Mouse (Mus musculus): Measurements from ENCODE around the gene Cer1. TPM values are rescaled to one million over a fixed set of nuclear protein-coding genes. Genes with fewer than 3 reads are reported as not detected.

Cer1 gene
- total and polyA plus RNA-seq, 3 experiments: not detected

DNA sequence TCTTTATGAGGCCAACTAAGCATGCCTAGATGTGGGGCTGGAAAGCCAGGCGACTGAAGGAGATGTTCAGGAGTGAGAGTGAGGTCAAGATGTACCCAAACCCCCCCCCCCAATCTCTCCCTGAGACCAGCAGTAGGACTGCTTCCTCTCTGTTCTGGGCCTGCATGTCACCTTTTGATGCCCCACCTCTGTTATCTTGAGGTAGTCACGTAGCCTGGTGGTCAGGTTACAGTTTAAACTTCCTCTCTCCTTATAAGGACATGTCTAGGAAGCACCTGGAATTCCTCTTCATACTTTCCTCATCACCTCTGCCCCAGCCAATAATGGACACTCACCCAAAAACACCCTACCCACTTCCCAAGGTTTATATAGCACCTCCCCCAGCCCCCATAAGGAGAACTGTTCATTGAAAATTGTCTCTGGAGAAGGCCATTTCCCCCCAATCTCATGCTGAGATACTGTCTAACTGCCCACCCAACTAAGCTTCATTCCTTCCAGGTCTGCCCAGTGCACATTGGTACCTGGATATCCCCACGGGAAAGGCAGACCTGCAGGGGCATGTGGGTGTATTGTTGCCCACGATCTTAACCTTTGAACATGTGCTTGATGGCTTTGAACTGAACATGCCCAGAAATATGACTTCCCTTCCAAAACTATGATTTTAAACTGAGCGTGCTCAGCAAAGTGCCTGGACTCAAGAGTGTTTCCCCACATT, 17.1 kb downstream of the Cer1 start:
- TF ChIP-seq TAL1 (IDR thresholded peaks at IDR 0.05; ENCODE audit: low read length): no peak

GRCm38 (mm10) chr4:82867111-82867510, 17.8 kb downstream of the Cer1 start:
- TF ChIP-seq ZC3H11A (IDR thresholded peaks at IDR 0.05; ENCODE audit: low read depth, low read length): no peak
- TF ChIP-seq MXI1 (IDR thresholded peaks at IDR 0.05; ENCODE audit: low read depth, low read length): no peak
- no peak for TF ChIP-seq MEF2A (IDR thresholded peaks at IDR 0.05; ENCODE audit: extremely low read depth, insufficient replicate concordance, low read depth, low read length, poor library complexity, severe bottlenecking)
- no peak for TF ChIP-seq USF1 (IDR thresholded peaks at IDR 0.05; ENCODE audit: low read depth, low read length)
- TF ChIP-seq BHLHE40 (IDR thresholded peaks at IDR 0.05; ENCODE audit: borderline replicate concordance, low read depth, low read length): no peak
- TF ChIP-seq E2F4 (IDR thresholded peaks at IDR 0.05; ENCODE audit: borderline replicate concordance, low read depth, low read length): no peak
- TF ChIP-seq ZKSCAN1 (IDR thresholded peaks at IDR 0.05; ENCODE audit: low read depth, low read length): no peak
- no peak for DNase-seq (ENCODE audit: low read depth, low spot score)
- Histone ChIP-seq H3K4me3 (ENCODE audit: control insufficient read depth in 1 of 2, insufficient read depth in 1 of 2, low read depth in 2 of 2, low read length in 2 of 2) (no peak overlapping the region), H3K9ac (ENCODE audit: control insufficient read depth, low read depth, low read length, poor library complexity, severe bottlenecking) (no peak overlapping the region), H3K9me3 (replicated peaks; ENCODE audit: insufficient read depth, low read length) (no peaks in the 10 kb centered on the region), H3K27ac (ENCODE audit: control insufficient read depth, low read depth, low read length) (no peak overlapping the region), H3K4me1 (ENCODE audit: control insufficient read depth in 1 of 2, insufficient read depth in 2 of 2, low read length in 2 of 2) (no peaks in the 10 kb centered on the region), H3K79me2 (ENCODE audit: control insufficient read depth, insufficient read depth, low read length, poor library complexity) (no peaks in the 10 kb centered on the region), H3K36me3 (ENCODE audit: control insufficient read depth in 1 of 2, insufficient read depth in 2 of 2, low read length in 2 of 2) (no peaks in the 10 kb centered on the region), H3K27me3 (ENCODE audit: control insufficient read depth in 1 of 2, insufficient read depth in 2 of 2, low read length in 2 of 2) (no peaks in the 10 kb centered on the region)

More for the DNA sequence above, 17.1 kb downstream of the Cer1 start:
- Histone ChIP-seq H3K36me3 (ENCODE audit: control insufficient read depth in 1 of 2, insufficient read depth in 2 of 2, low read length in 2 of 2) (no peaks in the 10 kb centered on the region), H3K79me2 (ENCODE audit: control insufficient read depth, insufficient read depth, low read length, poor library complexity) (no peaks in the 10 kb centered on the region), H3K27ac (ENCODE audit: control insufficient read depth, low read depth, low read length) (no peak overlapping the region), H3K4me1 (ENCODE audit: control insufficient read depth in 1 of 2, insufficient read depth in 2 of 2, low read length in 2 of 2) (no peaks in the 10 kb centered on the region), H3K4me3 (ENCODE audit: control insufficient read depth in 1 of 2, insufficient read depth in 1 of 2, low read depth in 2 of 2, low read length in 2 of 2) (no peak overlapping the region), H3K9me3 (replicated peaks; ENCODE audit: insufficient read depth, low read length) (no peaks in the 10 kb centered on the region), H3K27me3 (ENCODE audit: control insufficient read depth in 1 of 2, insufficient read depth in 2 of 2, low read length in 2 of 2) (no peaks in the 10 kb centered on the region), H3K9ac (ENCODE audit: control insufficient read depth, low read depth, low read length, poor library complexity, severe bottlenecking) (no peak overlapping the region)
- DNase-seq (ENCODE audit: low read depth, low spot score): no peak

DNA sequence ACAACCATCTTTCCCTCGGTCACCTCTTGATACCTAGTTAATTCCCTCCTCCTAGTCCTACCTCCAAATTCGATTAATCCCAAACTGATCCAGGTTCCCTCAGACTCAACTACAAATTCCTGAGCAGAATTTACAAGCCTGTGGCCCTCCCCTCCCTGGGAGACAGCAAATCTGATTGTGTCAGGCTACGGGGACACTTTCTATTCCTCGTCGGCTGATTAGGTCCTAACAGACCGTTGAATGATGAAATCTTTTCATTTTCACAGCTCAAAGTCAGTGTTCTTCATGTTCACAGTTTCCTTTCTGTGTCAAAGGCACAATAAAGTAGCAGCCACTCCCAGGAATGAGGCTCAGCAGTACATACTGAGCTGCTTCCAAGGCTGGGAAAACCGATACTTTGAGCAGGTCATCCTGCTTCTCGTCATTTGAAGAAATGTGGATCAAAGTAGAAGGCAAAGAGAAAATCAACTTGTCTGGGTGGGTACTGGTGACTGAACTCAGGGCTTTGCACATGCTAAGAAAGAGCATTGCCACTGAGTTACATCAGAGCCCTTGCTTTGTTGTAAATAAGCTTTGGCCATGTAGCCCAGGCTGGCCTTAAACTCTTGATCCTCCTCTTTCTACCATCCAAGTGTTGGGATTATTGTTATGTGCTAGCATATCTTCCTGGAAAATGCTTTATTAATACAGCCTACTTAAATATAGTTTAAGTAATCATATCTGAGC, 19.8 kb downstream of the Cer1 start:
- no peaks in the 10 kb centered on the region for H3K4me1 ChIP-seq (ENCODE audit: control insufficient read depth in 1 of 2, insufficient read depth in 2 of 2, low read length in 2 of 2)
- no peaks in the 10 kb centered on the region for H3K27me3 ChIP-seq (ENCODE audit: control insufficient read depth in 1 of 2, insufficient read depth in 2 of 2, low read length in 2 of 2)
- no peak for TF ChIP-seq MXI1 (IDR thresholded peaks at IDR 0.05; ENCODE audit: low read depth, low read length)
- no peak for TF ChIP-seq SIN3A (IDR thresholded peaks at IDR 0.05; ENCODE audit: low read length)
- no peak for TF ChIP-seq GATA1 (IDR thresholded peaks at IDR 0.05; ENCODE audit: low read depth, low read length)
- TF ChIP-seq USF1 (IDR thresholded peaks at IDR 0.05; ENCODE audit: low read depth, low read length): no peak
- no peak for TF ChIP-seq CHD2 (IDR thresholded peaks at IDR 0.05; ENCODE audit: low read length)
- TF ChIP-seq ZMIZ1 (IDR thresholded peaks at IDR 0.05; ENCODE audit: low read depth, low read length): no peak
- no peak for TF ChIP-seq MEF2A (IDR thresholded peaks at IDR 0.05; ENCODE audit: extremely low read depth, insufficient replicate concordance, low read depth, low read length, poor library complexity, severe bottlenecking)
- no peak for TF ChIP-seq HCFC1 (IDR thresholded peaks at IDR 0.05; ENCODE audit: low read depth, low read length)
- TF ChIP-seq RAD21 (IDR thresholded peaks at IDR 0.05; ENCODE audit: low read depth, low read length): no peak
- no peak for TF ChIP-seq POLR2A (IDR thresholded peaks at IDR 0.05; ENCODE audit: control insufficient read depth in 1 of 2, insufficient read depth in 1 of 2, low read depth in 1 of 2, low read length in 2 of 2, poor library complexity in 1 of 2)
- TF ChIP-seq E2F4 (IDR thresholded peaks at IDR 0.05; ENCODE audit: borderline replicate concordance, low read depth, low read length): no peak
- no peaks in the 10 kb centered on the region for H3K79me2 ChIP-seq (ENCODE audit: control insufficient read depth, insufficient read depth, low read length, poor library complexity)
- no peak for DNase-seq (ENCODE audit: low read depth, low spot score)
- H3K36me3 ChIP-seq (ENCODE audit: control insufficient read depth in 1 of 2, insufficient read depth in 2 of 2, low read length in 2 of 2): no peaks in the 10 kb centered on the region; a peak in 1 of 4 replicates
- no peak overlapping the region for H3K4me3 ChIP-seq (ENCODE audit: control insufficient read depth in 1 of 2, insufficient read depth in 1 of 2, low read depth in 2 of 2, low read length in 2 of 2)
- no peak overlapping the region for H3K9ac ChIP-seq (ENCODE audit: control insufficient read depth, low read depth, low read length, poor library complexity, severe bottlenecking)
- H3K27ac ChIP-seq (ENCODE audit: control insufficient read depth, low read depth, low read length): no peak overlapping the region
- H3K9me3 ChIP-seq (replicated peaks; ENCODE audit: insufficient read depth, low read length): no peaks in the 10 kb centered on the region
